ENCODE assay signal across 22 mouse cellular contexts in genomic region chr2:3787752-3788423, GRCm38 (mm10).
DNase-seq lines count a peak whose midpoint lies in the region; ATAC-seq and TF ChIP-seq lines count a peak whose summit lies in the region.
"Had no signal": no experiment of that assay in that cellular context is flagged by ENCODE, and none has a peak within 500 bp of the region (broad histone marks: within the 10 kb centered on the region; RNA-seq: fewer than 3 reads in every experiment).

No protein-coding gene starts in this region.

- TF ChIP-seq CTCF in liver, adult 2 months (IDR thresholded peaks at IDR 0.05; ENCODE audit: low read depth, low read length), result no peak
- TF ChIP-seq CTCF in bone marrow macrophage, adult 2 months (IDR thresholded peaks at IDR 0.05; ENCODE audit: low read depth, low read length), result no peak

- peak; percentile 80 for DNase-seq in liver, adult 2 months (ENCODE audit: extremely low read depth, low read depth, low spot score)
- no peak for DNase-seq in liver, embryonic 11.5 days (ENCODE audit: low spot score)
- peak; percentile 8 for DNase-seq in ES-CJ7 (ENCODE audit: low read depth, low spot score)
- DNase-seq in adrenal gland, adult (ENCODE audit: inconsistent age in 2 of 2, low spot score in 1 of 2), result peak; percentile 73 to 89
- no peak for DNase-seq in cerebellum, adult 9-11 months
- no peak for DNase-seq in spleen, postnatal 14 days (ENCODE audit: low spot score in 2 of 2)
- DNase-seq: B cell, adult 2 months; cerebellum, adult 11 months; cerebellum, postnatal 14 days; gastrocnemius, postnatal 25 days; kidney, adult 18-20 months; kidney, postnatal 25 days; left cerebral cortex, postnatal 4 days; lung, postnatal 14 days; thymus, adult 18-20 months; thymus, postnatal 4 days had no signal

- no peak overlapping the region for H3K4me2 ChIP-seq in liver, embryonic 11.5 days
- H3K4me2 ChIP-seq: embryonic facial prominence, embryonic 15.5 days; liver, embryonic 15.5 days had no signal

- no peaks in the 10 kb centered on the region for H3K27me3 ChIP-seq in liver, adult 2 months (ENCODE audit: control insufficient read depth, insufficient read depth, low read length)
- H3K27me3 ChIP-seq in liver, embryonic 11.5 days (replicated peaks; ENCODE audit: control insufficient read depth, insufficient read depth, low read length), result no peaks in the 10 kb centered on the region
- H3K27me3 ChIP-seq: embryonic facial prominence, embryonic 15.5 days; liver, embryonic 15.5 days had no signal

- no peaks in the 10 kb centered on the region for H3K9me3 ChIP-seq in liver, embryonic 11.5 days (ENCODE audit: control insufficient read depth, low read length)
- H3K9me3 ChIP-seq: embryonic facial prominence, embryonic 15.5 days; hindbrain, embryonic 10.5 days; liver, embryonic 15.5 days had no signal

- ATAC-seq in liver, embryonic 11.5 days (replicated peaks; ENCODE audit: low FRiP score), result no peak
- ATAC-seq: forebrain, embryonic 16.5 days had no signal

- no peak overlapping the region for H3K9ac ChIP-seq in liver, adult 2 months (ENCODE audit: low read depth, low read length)
- H3K9ac ChIP-seq in liver, embryonic 11.5 days (ENCODE audit: low read depth, low read length), result no peak overlapping the region
- H3K9ac ChIP-seq: embryonic facial prominence, embryonic 15.5 days; liver, embryonic 15.5 days had no signal

- peak overlapping the region; percentile 54; the same call in 1 of the 2 replicates for H3K27ac ChIP-seq in liver, adult 2 months (replicated peaks; ENCODE audit: insufficient read depth, low read depth, low read length)
- no peak overlapping the region for H3K27ac ChIP-seq in liver, embryonic 11.5 days (ENCODE audit: low read depth, low read length)
- 0 out of 2 replicates have a peak overlapping the region, but pooled peaks have one; percentile 5 for H3K27ac ChIP-seq in bone marrow macrophage, adult 2 months (ENCODE audit: insufficient read depth, low read depth, low read length)
- H3K27ac ChIP-seq: embryonic facial prominence, embryonic 15.5 days; hindbrain, embryonic 10.5 days; left cerebral cortex, adult 2 months; liver, embryonic 15.5 days had no signal

- no peak overlapping the region for H3K4me3 ChIP-seq in liver, adult 2 months (ENCODE audit: insufficient read depth, low read depth, low read length)
- H3K4me3 ChIP-seq in liver, embryonic 11.5 days (ENCODE audit: low read depth, low read length), result no peak overlapping the region
- H3K4me3 ChIP-seq in bone marrow macrophage, adult 2 months (ENCODE audit: insufficient read depth, low read length), result no peak overlapping the region
- H3K4me3 ChIP-seq: embryonic facial prominence, embryonic 15.5 days; hindbrain, embryonic 10.5 days; left cerebral cortex, adult 2 months; liver, embryonic 15.5 days had no signal

- no peak for TF ChIP-seq POLR2A in liver, adult 2 months (IDR thresholded peaks at IDR 0.05; ENCODE audit: extremely low read depth, insufficient read depth, low read length)
- TF ChIP-seq POLR2A in bone marrow macrophage, adult 2 months (IDR thresholded peaks at IDR 0.05; ENCODE audit: borderline replicate concordance, low read depth, low read length), result no peak

- no peaks in the 10 kb centered on the region for H3K79me2 ChIP-seq in liver, adult 2 months (ENCODE audit: control insufficient read depth, insufficient read depth, low read length)

- peaks cover 8% of the 10 kb centered on the region; the same call in 1 of the 2 replicates for H3K4me1 ChIP-seq in liver, adult 2 months (ENCODE audit: control insufficient read depth, insufficient read depth, low read length)
- H3K4me1 ChIP-seq in liver, embryonic 11.5 days (replicated peaks; ENCODE audit: control insufficient read depth, insufficient read depth, low read length), result no peaks in the 10 kb centered on the region
- H3K4me1 ChIP-seq in bone marrow macrophage, adult 2 months (ENCODE audit: control insufficient read depth, insufficient read depth, low read length), result peaks cover 15% of the 10 kb centered on the region
- H3K4me1 ChIP-seq: embryonic facial prominence, embryonic 15.5 days; hindbrain, embryonic 10.5 days; liver, embryonic 15.5 days had no signal

- no peaks in the 10 kb centered on the region for H3K36me3 ChIP-seq in liver, adult 2 months (ENCODE audit: control insufficient read depth, insufficient read depth, low read length)
- H3K36me3 ChIP-seq in liver, embryonic 11.5 days (ENCODE audit: control insufficient read depth, insufficient read depth, low read length), result no peaks in the 10 kb centered on the region
- H3K36me3 ChIP-seq: embryonic facial prominence, embryonic 15.5 days; hindbrain, embryonic 10.5 days; liver, embryonic 15.5 days had no signal

Comparison
In these comparisons a context has a peak if more than half of its experiments do, and no peak if none do; other contexts are left out.
1. DNase-seq: peak in liver, adult 2 months (single experiment), ES-CJ7 (single experiment) and adrenal gland, adult (2 of 2); none in liver, embryonic 11.5 days (single experiment), cerebellum, adult 9-11 months (single experiment) and spleen, postnatal 14 days (0 of 2).